Mouse (Mus musculus): ENCODE measurements around the gene Hist1h4f.

Gene Hist1h4f

DNA sequence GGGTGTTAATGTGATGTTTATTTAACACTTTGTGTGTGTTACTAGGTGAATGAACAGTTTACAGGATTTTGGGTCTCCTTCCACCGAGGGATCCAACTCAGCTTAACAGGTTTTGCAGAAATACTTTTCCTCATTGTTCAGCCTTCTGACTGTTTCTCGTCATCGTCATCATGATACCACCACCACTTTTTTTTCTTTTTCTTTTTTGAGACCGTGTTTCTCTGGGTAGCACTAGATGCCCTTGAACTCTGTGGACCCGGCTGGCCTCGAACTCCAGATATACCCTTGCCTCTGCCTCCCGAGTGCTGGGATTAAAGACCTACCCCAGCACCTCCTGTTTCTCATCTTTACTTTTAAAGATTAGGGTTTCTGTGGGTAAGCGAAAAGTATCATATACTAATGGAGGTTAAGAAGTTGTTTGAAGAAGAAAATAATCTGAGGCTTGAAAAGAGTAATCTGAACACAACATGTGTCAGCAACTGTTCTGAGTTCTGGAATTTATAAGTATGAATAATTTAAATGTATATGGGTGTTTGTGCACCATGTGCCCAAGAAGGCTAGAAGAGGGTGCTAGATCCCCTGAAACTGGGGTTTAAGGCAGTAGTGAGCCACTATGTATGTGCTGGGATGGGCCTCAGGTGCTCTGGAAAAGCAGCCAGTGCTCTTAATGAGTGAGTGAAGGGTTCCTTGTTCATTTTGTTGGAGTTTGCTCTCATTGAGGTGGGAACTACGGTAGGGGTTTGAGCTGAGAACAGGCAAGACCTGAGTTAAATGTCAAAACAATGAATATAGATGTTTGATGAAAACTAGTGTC, 19.0 kb downstream of the Hist1h4f start:
- no peak for DNase-seq

DNA sequence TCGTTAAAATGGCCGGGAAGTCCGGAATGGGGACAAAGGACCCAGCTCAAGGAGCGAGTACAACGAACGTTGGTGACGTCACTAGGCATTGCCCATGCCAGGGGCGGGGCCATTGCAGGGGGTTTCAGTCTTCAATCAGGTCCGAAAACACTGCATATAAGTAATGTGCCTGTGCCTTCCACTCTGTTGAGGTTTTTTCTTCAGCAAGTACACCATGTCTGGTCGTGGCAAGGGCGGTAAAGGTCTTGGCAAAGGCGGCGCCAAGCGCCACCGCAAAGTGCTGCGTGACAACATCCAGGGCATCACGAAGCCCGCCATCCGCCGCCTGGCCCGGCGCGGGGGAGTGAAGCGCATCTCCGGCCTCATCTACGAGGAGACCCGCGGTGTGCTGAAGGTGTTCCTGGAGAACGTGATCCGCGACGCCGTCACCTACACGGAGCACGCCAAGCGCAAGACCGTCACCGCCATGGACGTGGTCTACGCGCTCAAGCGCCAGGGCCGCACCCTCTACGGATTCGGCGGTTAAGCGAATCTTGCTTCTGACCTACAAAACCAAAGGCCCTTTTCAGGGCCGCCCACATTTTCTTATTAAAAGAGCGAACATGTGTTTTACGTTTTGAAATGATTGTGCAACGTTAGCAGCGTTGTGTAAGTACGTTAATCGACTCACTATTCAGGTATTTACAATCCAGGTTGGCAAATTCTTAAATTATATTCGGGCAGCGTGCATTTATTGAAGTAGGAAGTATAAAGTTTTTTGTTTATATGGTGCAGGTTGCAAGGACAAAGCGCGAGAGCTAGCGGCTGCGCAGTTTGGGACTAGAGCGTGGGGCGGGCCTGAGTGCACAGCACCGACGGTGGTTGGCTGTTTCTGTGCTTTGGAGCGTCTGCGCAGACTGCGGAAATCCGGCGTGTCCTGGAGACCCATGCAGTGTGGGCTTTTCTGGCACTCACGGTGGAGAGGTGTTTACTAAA, 20.3 kb downstream of the Hist1h4f start, which contains the start of gene Hist1h4h:
Hist1h4h (plus strand) TSS at position 150 of the 975 bp plus-strand sequence.
- DNase-seq, result peak; percentile 97

- peak; percentile 53 for DNase-seq
Observed at GRCm38 (mm10) chr13:23530181-23530900, 21.1 kb downstream of the Hist1h4f start.

GRCm38 (mm10) chr13:23529480-23530165, 21.8 kb downstream of the Hist1h4f start:
- no peak for DNase-seq

- no peak for DNase-seq
Observed at GRCm38 (mm10) chr13:23529005-23529404, 22.4 kb downstream of the Hist1h4f start.

GRCm38 (mm10) chr13:23526312-23526711, 25.1 kb downstream of the Hist1h4f start:
- peak; percentile 88 for DNase-seq

- no peak for DNase-seq
Observed at GRCm38 (mm10) chr13:23525901-23526300, 25.5 kb downstream of the Hist1h4f start.

DNA sequence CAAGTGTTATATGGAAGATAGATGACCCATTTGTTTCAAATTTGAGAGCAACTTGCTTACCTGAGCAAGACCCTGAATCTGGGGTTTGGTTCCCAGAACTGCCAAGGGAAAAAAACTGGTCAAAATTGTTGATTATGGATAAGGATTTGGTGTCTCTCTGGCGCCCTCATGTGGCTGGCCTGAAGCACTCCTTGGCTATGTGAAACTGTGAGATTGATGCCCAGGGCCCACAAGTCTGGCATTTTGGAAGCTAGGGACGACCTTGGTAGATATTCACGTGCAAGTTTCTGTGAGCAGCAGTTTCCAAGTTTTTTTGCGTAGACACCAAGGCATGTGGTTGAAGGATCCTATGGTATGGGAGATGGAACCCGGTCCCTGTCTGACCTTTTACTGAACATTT, 26.8 kb downstream of the Hist1h4f start:
- peak; percentile 60 for DNase-seq

GRCm38 (mm10) chr13:23523976-23524375, 27.5 kb downstream of the Hist1h4f start:
- no peak for DNase-seq

DNA sequence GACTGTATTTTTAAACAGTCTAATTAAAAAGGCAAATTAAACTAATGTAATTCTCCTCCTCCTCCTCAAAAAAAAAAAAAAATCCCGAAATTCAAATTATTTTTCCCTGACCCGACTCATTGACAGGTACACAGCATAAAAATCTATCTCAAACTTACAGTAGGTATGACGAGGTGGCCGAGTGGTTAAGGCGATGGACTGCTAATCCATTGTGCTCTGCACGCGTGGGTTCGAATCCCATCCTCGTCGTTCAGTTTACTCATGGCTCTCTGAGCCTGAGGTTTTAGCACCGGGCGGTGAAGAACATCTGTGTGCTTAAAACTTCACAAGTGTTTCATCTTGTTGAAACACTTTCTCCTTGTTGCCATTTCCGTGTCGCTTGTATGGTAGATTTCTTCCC, 29.7 kb downstream of the Hist1h4f start:
- peak; percentile 84 for DNase-seq

- peak; percentile 81 for DNase-seq
Observed at GRCm38 (mm10) chr13:23519416-23519815, 32.0 kb downstream of the Hist1h4f start.

GRCm38 (mm10) chr13:23518885-23519284, 32.6 kb downstream of the Hist1h4f start:
- DNase-seq, result peak; percentile 85

DNA sequence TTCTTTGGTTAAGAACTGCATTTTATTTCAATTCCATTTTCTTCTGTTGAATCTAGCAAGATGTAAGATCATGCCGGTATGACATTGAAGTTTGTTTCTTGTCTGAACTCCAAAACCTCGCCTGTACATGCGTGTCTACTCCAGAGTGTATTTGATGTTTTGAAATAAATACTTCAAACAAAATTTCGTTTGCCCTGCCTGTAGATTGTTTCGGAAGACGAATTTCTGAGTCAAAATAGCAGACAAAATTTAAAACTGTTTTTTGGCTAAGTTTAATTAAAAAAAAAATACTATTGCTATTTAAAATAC, 33.2 kb downstream of the Hist1h4f start:
- no peak for DNase-seq

- peak; percentile 91 for DNase-seq
Observed at GRCm38 (mm10) chr13:23517603-23518294, 33.7 kb downstream of the Hist1h4f start.

DNA sequence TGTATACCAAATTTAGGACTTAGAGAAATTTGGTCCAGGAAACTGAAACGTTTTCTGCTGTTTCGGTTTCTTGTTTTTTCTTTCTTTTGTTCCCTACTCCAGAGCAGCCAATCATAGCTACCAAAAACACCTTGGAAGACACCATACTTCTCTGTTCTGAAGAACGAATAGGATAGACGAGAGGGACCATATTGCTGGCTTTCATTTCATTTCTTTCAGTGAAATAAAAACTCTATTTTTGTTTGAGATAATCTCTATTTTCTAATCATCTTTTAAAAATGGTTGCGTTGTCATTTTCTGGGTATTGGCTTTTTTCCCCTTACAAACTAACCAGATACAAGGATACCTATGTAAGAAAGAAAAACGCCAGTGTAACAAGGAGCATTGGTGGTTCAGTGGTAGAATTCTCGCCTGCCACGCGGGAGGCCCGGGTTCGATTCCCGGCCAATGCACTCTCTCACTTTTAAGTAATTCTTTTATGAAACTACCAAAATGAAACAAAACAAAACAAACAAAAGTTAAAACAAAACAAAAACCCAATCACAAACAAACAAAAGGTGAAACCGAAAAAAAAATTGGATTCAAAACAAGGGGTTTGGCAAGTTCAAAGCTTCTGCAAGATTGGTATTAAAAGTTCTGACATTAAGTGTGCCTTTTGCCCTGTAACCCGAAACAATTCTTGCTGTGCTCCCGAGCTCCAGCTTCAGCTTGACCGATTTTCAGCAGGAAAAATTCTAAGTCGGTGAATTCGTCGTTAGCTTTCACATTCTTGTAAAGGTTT, 34.4 kb downstream of the Hist1h4f start:
- peak; percentile 66 for DNase-seq

DNA sequence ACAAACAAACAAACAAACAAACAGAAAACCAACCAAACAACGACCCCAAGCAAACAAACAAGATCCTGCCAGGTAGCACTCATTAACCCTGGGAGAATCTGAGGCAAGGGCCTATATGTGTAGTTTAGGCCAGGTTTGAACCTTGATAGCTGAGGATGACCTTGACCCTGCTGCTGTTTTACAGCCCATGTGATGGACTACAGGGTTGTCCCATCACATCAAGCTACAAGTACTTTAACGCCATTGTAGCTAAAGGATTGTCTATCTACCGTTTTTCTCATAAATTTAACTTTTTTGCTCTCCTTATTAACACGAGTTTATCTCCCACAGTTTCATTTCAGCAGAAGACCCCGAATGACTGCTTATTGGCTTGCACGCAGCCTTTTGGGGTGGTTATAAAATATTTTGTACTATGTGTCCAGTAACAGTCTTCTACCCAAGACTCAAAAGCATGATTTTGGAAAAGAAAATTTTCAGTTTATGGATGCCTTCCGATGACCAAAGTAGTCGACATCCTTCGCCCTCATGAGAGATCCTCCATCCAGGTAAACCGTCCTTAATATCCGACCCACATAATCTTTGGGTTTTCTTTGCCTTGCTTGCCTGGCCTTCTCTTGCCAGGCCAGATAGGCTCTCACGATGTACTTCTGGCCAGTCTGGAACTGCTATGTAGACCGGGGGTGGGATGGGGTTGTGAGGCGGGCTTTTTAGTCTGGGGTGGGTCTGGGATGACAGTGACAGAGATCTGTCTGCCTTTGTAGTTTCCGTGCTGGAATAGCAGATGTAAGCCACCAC, 35.4 kb downstream of the Hist1h4f start:
- DNase-seq, result no peak

DNA sequence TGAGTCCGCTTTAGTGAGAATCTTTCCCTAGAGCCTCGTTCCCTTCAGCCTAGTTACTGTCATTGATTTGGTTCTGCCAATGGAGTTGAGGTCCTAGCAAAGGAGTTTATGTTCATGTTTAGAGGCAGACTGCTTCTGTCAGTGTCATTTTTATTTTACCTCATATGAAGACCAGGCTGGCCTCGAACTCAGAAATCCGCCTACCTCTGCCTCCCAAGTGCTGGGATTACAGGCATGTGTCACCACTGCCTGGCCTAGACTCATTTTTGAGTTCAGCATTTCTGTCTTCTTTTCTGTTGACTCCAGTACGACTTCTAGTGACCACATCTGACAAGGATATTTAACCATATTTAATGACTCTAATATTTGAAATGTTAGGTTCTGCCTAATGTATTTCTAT, 36.2 kb downstream of the Hist1h4f start:
- DNase-seq, result no peak

DNA sequence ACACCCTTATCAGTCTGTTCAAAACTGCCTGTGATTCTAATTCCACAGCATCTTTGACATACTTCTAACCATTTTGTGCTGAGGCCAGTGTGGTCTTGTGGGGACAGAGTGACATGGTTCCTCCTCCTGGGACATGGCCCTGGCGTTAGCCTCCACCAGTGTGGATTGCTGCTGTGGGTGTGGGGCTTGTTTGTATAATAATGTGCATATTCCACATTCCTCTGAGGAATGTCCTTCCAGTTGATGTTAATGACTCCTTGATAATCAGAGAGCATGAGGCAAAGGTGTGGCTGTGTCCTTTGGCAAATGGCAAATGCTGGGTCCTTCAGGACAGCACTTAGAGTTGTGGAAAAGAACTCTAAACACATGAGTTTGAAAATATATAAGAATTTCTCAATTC, 37.9 kb downstream of the Hist1h4f start:
- no peak for DNase-seq

DNA sequence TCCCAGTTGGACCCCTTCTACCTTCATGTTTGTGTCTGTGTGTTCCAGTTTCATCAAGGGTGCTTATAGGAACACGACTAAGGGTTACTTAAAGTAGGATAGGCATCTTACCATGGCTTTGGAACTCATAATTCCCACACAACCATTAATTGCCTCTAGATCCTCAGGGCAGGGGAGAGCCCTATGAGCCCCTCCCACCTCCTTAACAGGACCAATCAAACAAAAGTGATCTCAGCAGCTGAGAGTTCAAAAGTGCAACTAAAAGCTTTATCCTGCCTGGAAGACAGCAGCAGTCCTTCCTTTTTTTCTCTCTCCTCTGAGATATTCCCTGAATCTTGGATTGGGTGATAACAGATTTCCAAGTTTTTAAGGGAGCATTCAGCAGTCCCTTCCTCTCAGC, 41.3 kb downstream of the Hist1h4f start:
- DNase-seq, result no peak
